Mouse (Mus musculus) heart, postnatal 14 days (tissue): ENCODE data around the gene Nudt1. TPM values are rescaled to one million over a fixed set of nuclear protein-coding genes. Genes with fewer than 3 reads are reported as not detected.
A peak's percentile ranks its signal among the peaks of the same experiment; 100 is the strongest.

Source experiments
- DNase-seq, 2 experiments: peaks; one replicate each; pipeline ENCODE4 v3.0.0; 2021 to 2022
- intact Hi-C: fragments of 180-260 bp; cut with DNase I; formaldehyde crosslinking; loops from one replicate; pipeline ENCODE4 v1.15.1; 2025
- long read RNA-seq, 2 experiments: library from polyadenylated mRNA; stranded (forward); transcript quantifications; one replicate each; pipeline ENCODE4 v2.0.0; 2021
- total RNA-seq, 2 experiments: library from RNA; stranded (reverse); gene quantifications; 2 replicates each; pipeline ENCODE4 v1.2.3; 2021

Gene Nudt1
- total RNA-seq, result 10 to 100 TPM in 1 of 2 experiments, 1 to 10 TPM in 1; 10.0 to 12.2 TPM
- long read RNA-seq, experiment 1, partial matches to known transcripts, result 1 of 12 reads
- long read RNA-seq, experiment 1, other reads (novel, unspliced or antisense), result 1 of 12 reads
- long read RNA-seq, experiment 2, partial matches to known transcripts, result 0 of 6 reads
- long read RNA-seq, experiment 2, other reads (novel, unspliced or antisense), result 0 of 6 reads

DNA sequence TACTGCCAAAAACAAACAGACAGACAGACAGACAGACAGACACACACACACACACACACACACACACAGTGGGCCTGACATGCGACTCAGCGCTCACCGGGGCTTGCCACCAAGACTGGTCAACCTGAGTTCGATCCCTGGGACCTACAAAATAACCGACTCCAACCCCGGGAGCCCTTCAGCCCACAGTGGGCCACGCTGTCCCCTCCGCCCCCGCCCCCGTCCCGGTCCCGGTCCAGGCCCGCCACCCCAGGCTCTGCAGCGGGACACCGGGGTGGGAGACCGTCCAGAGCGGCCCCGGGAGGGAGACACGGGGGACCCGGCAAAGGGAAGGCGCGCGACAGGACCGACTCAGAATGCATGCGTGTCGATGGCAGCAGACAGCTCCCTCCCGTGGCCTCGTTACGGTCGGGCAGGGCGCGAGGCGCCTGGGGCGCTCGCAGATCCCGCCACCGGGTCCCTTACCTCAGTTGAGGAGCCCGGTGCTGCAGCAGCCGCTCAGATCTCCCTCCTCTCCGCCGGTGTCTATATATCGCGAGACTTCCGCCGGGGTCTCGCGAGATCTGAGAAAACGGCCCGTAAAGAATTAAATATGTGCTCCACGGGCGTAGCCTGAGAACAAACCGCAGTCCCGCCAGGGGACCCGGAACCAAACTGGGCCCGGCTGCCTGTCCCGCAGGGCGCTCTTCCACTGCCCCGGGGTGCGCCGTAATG, at the start of gene Nudt1, which contains the start of gene Mad1l1:
Gene Nudt1 (plus strand): TSS at position 615 of the 714 bp plus-strand sequence.
Gene Mad1l1 (minus strand): TSS at position 511 of the 714 bp plus-strand sequence.
- DNase-seq, result peak; percentile 93 to 94
- intact Hi-C loops, result no loop called here

DNA sequence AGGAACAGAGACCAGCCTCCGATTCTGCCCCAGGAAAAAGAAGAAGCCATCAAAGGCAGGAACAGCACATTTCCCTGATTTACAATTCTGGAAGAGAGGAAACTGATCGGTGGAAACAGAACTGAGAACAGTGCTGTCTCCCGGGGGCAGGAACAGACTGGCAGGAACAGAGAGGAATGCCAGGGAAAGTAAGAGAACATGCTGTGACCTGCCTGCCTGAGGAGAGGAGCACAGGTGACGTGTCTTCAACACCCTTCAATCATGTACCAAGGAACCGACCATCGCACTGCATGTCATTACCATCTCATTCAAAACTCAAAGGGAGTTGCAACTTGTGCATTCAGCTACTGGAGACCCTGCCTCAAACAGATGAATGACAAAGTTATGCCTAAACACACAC, 44.7 kb upstream of the Nudt1 start:
- intact Hi-C loops, result no loop called here
- DNase-seq, result no peak

DNA sequence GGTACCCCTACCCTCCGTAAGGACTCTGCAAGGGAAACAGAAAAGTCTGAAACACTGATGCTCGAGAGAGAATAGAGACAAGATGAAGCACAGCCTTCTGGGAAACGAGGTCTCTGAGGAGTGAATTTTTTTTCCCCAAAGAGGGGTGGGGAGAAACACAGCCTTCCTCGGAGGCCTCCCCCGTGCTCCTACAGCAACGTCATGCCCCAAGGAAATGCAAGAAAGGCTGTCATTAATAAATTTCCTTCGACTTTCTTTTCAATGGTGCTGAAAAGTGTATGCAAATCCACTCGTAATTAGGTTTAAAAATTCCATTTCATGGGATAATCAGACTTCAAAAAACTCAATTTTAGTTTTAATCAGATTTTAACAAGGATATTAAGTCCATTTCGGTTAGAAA, 41.3 kb upstream of the Nudt1 start:
- intact Hi-C loops, result loop anchor here (10.0 kb wide), 1 partner anchor 225 kb away; no protein-coding TSS in a partner anchor
- no peak for DNase-seq

DNA sequence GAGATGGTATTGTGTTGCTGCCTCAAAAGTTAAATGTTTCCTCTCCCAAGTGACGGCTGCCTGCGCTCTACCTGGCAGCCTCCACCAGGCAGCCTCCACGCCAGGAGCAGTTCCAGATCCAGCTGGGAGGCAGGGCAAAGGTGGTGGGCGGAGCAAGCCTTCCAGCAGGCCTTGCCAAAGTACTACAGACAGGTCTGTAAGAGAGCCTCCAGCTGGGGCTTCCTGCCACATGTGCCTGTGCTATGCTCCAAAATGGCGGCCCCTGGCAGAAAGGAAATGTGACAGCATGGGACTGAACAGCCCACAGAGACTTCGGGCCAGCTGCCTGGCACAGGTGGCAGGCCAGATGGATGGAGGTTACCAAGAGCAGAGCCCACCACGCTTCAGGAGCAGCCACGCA, 39.1 kb upstream of the Nudt1 start:
- peak in 1 of 2 experiments; percentile 14 for DNase-seq
- intact Hi-C loops, result loop anchor here (10.0 kb wide), 1 partner anchor 228 kb away; no protein-coding TSS in a partner anchor

DNA sequence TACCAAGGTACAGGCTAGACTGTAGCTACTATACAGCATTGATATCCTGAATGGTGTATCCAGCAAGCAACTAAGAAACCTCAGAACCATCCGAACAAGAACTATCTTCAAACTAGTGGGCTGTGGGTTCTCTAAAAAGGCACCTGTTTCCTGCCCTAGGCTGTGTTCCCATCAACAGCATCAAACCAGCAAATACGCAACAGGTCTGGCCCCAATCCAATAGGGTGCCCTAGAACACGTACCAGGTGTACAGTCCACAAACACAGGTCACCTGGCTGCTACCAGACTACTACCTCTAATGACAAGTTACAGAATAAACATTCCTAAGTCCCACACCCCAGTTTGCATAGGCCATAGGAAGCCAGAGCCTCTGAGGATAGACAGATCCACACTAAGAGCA, 38.6 kb upstream of the Nudt1 start:
- intact Hi-C loops, result loop anchor here (10.0 kb wide), 1 partner anchor 228 kb away; no protein-coding TSS in a partner anchor
- no peak for DNase-seq

DNA sequence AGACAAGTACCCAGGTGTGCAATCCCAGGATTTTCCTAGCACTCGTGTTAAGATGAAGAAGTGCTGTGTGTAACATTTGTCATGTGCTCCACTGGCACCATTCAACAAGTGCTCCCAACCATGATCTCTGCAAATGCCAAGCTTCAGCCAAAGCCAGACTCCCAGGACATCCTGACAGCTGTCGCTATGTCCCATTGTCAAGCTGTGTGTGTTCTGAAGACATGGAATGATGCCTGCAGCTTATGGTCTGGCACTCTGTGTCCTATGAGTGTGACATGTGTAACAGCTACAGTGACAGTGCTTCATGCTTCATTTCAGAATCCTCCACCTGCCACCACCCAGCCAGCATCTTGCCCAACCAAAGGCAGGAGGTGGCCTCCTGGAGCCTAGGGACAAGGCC, 37.4 kb upstream of the Nudt1 start:
- intact Hi-C loops, result loop anchor here (10.0 kb wide), 1 partner anchor 229 kb away; no protein-coding TSS in a partner anchor
- no peak for DNase-seq

DNA sequence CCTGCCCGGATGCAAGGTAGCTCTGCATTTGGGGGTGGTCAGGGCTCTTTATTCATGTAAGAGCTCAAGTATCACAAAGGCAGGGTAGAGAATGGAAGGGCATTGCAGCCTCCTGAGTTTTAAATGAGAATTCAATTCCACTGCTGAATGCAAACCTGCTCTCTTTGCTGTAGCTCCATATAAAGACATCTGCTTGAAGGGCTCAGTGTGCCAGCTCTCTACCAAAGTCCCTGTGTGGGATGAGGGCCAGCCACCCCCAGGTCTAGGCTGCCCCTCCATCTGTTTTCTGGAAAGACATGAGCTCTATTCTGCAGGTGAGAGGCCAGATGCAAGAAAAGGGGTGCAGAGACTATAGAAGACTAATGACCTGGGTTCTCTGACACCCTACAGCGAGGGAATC, 36.7 kb upstream of the Nudt1 start:
- no peak for DNase-seq
- intact Hi-C loops, result loop anchor here (10.0 kb wide), 1 partner anchor 230 kb away; no protein-coding TSS in a partner anchor

DNA sequence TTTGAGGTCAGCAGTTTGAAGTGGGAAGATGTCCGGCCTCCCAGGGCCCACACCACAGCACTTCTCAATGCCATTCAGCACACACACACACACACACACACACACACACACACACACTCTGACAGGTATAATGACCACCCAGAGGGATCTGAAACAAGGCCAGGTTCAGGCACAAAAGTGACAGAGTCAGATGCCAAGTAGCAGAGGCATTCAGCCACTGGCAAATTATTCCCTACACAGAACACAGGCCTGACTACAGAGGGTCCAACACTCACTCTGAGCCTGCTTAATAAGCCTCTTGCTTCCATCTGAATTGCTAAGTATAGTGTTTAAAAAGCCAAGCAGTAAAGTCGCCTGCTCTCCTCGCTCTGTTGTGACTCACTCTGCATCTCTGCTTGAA, 33.2 kb upstream of the Nudt1 start:
- DNase-seq, result no peak
- intact Hi-C loops, result loop anchor here (10.0 kb wide), 1 partner anchor 233 kb away; no protein-coding TSS in a partner anchor

DNA sequence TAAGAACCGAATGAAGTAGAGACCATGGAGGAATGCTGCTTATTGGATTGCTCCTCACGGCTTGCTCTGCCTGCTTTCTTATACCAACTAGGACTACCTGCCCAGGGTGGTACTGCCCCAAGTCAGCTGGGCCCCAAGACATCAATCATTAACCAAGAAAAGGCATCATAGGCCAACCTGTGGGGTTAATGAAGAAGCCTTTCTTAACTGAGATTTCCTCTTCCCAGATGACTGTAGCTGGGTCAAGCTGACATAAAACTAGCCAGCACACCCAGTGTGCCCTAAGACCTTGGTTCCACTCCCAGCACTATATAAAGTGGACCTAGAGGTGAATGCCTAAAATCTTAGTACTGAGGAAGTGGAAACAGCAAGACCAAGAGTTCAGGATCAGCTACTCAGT, 32.3 kb upstream of the Nudt1 start:
- DNase-seq, result no peak
- intact Hi-C loops, result loop anchor here (10.0 kb wide), 1 partner anchor 234 kb away; no protein-coding TSS in a partner anchor

DNA sequence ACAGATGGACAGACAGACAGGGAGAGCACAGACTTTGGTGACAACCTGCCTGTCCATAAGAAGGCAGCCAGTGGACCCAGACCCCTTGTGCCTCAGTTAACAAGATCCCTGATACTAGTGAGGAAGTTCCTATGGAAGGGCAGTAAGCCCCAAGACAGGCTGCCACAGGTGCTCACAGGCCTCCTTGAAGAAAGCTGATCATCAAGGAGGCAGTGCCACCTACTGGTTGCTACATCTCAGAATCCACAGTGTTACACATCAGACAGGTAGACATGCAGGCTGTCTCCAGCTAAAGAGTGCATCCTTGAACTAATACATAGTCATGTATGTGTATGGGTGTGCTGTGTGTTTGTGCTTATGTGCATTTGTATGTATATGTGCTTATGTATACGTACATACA, 29.3 kb upstream of the Nudt1 start:
- peak; percentile 56 to 67 for DNase-seq
- intact Hi-C loops, result loop anchor here (2.0 to 5.0 kb wide), 2 partner anchors 95 to 385 kb away; partner anchors contain the start of gene Elfn1

DNA sequence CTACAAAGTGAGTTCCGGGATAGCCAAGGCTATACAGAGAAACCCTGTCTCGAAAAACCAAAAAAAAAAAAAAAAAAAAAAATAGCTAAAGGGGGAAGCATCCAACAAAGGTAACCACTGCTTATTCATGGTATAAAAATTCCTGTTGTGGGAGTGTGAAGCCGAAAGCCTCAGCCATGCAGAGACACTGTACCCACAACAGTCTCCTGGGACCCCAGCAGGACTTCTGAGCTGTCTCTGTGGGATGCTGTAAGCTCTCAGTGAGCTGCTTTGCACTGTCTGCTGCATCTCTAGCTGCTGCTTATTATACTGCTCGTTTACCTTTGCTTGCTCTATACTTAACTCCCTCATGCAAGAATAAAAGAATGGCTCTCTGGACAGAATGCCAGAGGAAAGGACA, 23.2 kb upstream of the Nudt1 start:
- intact Hi-C loops, result no loop called here
- no peak for DNase-seq

DNA sequence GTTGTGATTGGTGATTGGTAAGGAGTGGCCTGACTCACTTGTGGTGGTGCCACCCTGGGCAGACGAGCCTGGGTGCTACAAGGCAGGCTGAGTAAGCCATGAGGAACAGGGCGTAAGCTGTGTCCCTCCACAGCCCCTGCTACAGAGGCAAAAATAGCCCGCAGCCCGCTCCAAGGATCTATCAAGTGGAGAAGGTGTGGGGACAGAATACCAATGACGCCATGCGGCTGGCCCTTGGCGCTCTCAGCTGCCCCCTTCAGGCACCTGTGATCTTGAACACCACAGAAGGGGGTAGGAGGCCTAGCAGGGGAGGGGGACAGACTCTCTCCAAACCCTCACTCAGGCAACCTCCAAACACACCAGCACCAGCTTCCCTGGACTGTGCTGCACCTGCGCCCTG, 15.4 kb upstream of the Nudt1 start:
- DNase-seq, result peak; percentile 51 to 64
- intact Hi-C loops, result no loop called here

DNA sequence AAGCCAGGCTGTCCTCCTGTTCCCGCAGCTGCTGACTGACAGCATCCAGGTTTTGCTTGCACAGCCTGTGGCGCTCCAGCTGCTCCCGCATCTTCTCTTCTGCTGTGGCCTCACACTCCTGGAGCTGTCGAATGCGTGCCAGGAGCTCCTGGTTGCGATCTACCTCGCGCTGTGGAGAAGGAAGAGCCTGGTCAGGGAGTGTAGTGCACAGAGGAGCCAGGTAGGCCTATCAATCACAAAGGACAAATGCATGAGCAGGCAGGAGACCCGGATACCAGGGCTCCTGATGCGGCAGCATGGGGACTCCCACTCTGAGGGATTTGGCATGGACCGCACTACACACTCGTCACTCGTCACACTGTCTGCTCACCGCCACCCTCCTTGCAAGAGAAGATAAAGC, 13.9 kb upstream of the Nudt1 start:
- intact Hi-C loops, result no loop called here

DNA sequence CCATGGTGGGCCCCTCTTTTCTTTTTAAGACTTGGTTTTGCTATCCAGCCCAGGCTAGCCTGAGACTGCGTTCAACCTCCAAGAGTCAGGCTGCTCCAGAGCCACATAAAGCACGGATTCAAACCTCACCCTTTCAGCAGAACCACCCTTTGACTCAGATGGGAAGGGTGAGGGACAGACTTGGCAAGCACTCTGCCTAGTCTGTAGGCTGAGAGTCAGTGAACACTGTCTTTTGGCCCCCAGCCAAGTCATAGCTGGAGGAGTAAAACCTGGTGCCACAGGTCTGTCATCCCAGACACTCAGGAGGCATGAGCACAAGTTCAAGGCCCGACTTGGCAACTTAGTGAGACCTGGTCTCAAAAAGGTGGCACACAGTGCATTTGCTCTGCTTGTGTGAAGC, 4.7 kb upstream of the Nudt1 start:
- intact Hi-C loops, result no loop called here
- no peak for DNase-seq

More for the DNA sequence above, 13.9 kb upstream of the Nudt1 start:
- DNase-seq, result no peak

DNA sequence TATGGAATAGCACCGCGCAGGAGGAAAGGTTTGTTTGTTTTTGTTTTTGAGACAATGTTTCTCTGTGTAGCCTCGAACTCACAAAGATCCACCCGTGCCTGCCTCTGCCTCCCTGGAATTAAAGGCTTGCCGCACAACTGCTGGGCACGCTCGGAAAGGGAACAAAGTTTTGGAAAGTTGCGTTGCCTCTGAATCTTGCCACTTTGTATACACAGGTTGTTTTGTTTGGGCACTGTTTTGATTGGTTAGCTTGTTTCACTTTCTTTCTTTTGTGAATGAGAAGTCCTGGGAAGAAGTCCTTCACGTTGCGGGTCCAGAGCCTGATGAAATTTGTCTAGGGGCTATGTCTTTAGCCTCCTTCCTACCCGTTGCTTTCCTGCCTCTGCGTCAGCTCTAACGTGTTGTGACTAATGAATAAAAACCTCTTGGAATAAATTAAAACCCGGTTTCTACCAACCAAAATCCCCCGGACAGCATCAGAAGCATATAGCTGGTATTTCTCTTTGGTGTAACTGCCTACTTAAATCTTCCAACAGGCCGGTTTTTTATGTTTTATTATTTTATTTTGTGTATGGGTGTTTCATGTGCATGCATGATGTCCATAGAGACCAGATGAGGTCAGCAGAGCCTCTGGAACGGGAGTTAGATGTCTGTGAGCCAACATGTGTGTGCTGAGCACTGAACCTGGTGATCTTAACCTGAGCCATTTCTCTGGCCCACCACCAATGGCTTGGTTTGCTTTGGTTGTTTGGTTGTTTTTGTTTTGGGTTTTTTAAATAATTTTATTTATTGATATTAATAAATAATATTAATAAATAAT, 510 bp downstream of the Nudt1 start:
- intact Hi-C loops, result no loop called here
- DNase-seq, result no peak

DNA sequence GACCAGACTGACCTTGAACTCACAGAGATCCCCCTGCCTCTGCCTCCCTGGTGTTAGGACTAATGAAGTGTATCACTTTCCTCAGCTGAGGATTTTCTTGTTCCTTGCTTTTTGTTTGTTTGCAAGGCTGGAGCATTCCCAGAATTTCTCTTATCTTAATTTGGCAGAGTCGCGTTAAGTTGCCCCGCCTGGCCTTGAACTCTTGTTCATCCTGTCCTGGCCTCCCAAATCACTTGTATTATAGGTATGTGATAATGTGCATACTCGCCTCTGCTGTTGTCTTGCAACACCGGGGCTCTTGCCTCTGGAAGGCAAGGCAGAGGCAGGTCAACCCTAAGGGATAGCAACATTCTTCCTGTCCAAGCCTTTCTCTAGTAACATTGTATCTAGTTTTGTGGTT, 2.6 kb downstream of the Nudt1 start:
- no peak for DNase-seq
- intact Hi-C loops, result no loop called here

DNA sequence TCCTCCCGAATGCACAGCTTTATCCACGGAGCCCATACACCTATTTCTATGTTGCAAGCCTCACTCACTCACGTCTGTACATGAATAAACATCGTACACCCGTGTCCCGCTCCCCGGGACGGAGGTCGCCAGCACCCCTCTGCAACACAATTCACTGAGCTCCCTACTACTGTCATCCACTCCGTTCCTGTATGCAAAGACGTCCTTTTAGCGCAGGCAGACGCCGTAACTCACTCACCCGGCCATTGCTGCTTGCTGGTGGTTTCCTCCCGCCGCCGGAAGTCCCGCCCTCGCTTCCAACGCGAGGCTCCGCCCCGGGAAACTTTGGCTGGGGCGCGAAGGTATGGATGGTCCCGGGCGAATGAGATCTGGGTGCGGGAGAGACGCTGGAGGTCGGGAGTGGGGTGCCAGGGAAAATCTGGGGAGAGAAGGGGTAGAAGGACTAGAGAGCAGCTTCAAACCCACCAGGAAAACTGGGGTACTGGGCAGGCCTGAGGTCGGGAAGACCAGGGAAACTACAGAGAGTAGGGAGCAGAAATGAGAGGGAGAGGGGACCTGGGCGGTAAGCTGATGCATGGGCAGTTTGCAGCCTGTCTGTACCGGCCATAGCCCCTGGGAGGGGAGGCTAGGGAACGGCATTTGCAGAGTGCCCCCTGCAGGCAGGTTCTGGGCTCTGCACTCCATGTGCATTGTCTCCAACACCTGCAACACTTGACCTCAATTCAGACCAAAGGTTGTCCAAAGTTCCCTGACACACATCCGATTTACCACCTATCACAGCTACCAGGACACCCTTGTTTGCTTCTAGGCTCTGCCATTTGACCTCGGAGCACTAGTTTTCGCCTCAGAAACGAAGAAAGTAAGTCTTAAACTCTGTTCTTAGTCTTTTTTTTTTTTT, 10.4 kb downstream of the Nudt1 start, which contains the start of gene Mrm2:
Gene Mrm2 (minus strand): TSS at position 284 of the 898 bp plus-strand sequence.
- peak; percentile 85 to 92 for DNase-seq
- intact Hi-C loops, result loop anchor here (1.0 to 5.0 kb wide), 2 partner anchors 80 to 493 kb away; no protein-coding TSS in a partner anchor

DNA sequence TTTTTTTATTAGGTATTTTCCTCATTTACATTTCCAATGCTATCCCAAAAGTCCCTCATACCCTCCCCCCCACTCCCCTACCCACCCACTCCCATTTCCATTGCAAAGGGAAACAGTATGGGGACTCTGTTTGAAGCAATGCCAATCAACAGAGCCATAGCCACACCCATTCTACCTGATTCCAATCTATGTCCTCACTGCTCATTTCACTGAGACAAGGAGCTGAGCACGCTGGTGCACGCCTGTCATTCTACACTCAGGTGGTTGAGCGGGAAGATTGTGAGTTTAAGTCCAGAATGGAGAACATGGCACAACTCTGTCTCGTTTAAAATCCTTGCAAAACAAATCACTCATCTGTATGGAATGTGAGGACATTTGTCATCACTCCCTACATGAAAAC, 11.1 kb downstream of the Nudt1 start:
- intact Hi-C loops, result loop anchor here (1.0 to 5.0 kb wide), 2 partner anchors 80 to 493 kb away; no protein-coding TSS in a partner anchor
- DNase-seq, result no peak

DNA sequence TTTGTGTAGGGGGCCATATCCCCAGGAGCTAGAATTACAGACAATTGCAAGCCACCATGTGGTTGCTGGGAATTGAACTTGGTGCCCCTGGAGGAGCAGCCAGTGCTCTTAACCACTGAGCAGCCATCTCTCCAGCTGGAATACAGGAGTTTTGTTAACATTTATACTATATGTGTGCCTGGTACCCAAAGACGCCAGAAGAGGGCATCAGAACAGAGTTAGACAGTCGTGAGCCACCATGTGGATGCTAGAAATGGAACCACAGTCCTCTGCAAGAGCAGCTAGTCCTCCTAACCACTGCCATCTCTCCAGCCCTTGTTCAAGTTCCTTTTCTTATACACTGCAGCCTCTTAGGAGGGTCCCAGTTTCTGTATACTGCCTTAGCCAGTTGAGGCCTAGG, 12.2 kb downstream of the Nudt1 start:
- DNase-seq, result no peak
- intact Hi-C loops, result loop anchor here (5.0 kb wide), 1 partner anchor 79 kb away; no protein-coding TSS in a partner anchor
